Mouse (Mus musculus) forebrain, postnatal 0 days (tissue): ENCODE data around the gene Lmo2. TPM values are rescaled to one million over a fixed set of nuclear protein-coding genes. Genes with fewer than 3 reads are reported as not detected.

Experiments
- ATAC-seq: fragments of 200-750 bp; cut with Nextera tagmentation; 2 replicates; pipeline ENCODE4 v1.8.0; 2017; ENCODE audit warnings: mild to moderate bottlenecking, moderate library complexity
- DNase-seq: peaks from one replicate; pipeline ENCODE4 v3.0.0-alpha.2; 2015
- H3K27ac ChIP-seq: fragments of 300-500 bp; sonication (generic); 2 replicates; pipeline ENCODE4 v1.5.1; 2014; ENCODE audit warnings: low read depth, mild to moderate bottlenecking, antibody characterized with exemption, low read length, moderate library complexity, mixed read lengths
- H3K27me3 ChIP-seq: fragments of 300-500 bp; sonication (generic); 2 replicates; pipeline ENCODE4 v1.6.1; 2014; ENCODE audit warnings: mild to moderate bottlenecking, low read length, mixed read lengths; ENCODE audit not compliant: insufficient read depth
- H3K36me3 ChIP-seq: fragments of 300-500 bp; sonication (generic); 2 replicates; pipeline ENCODE4 v1.6.1; 2014; ENCODE audit warnings: mild to moderate bottlenecking, moderate library complexity; ENCODE audit not compliant: insufficient read depth
- H3K4me1 ChIP-seq: fragments of 300-500 bp; sonication (generic); 2 replicates; pipeline ENCODE4 v1.6.1; 2014; ENCODE audit warnings: antibody characterized with exemption; ENCODE audit not compliant: insufficient read depth
- H3K4me2 ChIP-seq: fragments of 300-500 bp; sonication (generic); 2 replicates; pipeline ENCODE4 v1.6.1; 2014; ENCODE audit warnings: low read depth, mild to moderate bottlenecking, moderate library complexity
- H3K4me3 ChIP-seq: fragments of 300-500 bp; sonication (generic); 2 replicates; pipeline ENCODE4 v1.5.1; 2014; ENCODE audit warnings: low read depth, low read length, mixed read lengths
- H3K9ac ChIP-seq: fragments of 300-500 bp; sonication (generic); 2 replicates; pipeline ENCODE4 v1.6.1; 2014; ENCODE audit warnings: mild to moderate bottlenecking
- H3K9me3 ChIP-seq: fragments of 300-500 bp; sonication (generic); 2 replicates; pipeline ENCODE4 v1.6.1; 2016; ENCODE audit warnings: low read length
- CTCF ChIP-seq: sonication (generic); IDR thresholded peaks from 2 replicates; pipeline ENCODE4 v1.5.1; 2016; ENCODE audit warnings: antibody characterized with exemption, control low read depth, low read depth
- WGBS: fragments of 180-500 bp; shearing (Covaris S2); extraction: QIAGEN DNeasy Blood & Tissue Kit; methylation state at CpG from one replicate; pipeline ENCODE4 v1.1.7; 2014; 5-methylcytosine and 5-hydroxymethylcytosine counted together
- polyA plus RNA-seq: library from polyadenylated mRNA; unstranded; fragments of >200 nt; fragmentation: Nextera tagmentation; extraction: Ambion mirVana; gene quantifications from 2 replicates; pipeline ENCODE4 v1.2.1, GENCODE M21; 2015
- total RNA-seq: library from RNA; depleted of rRNA; stranded (reverse); fragments of >200 nt; gene quantifications from 2 replicates; pipeline ENCODE4 v1.2.3, GENCODE M21; 2014

Gene Lmo2
- total and polyA plus RNA-seq, 2 experiments from 2014 or later: 19.9 to 26.9 TPM

GRCm38 (mm10) chr2:103919488-103919887 lies 38.3 kb upstream of the Lmo2 start:
- Histone ChIP-seq H3K27ac (no peak overlapping the region), H3K9me3 (no peaks in the 10 kb centered on the region), H3K4me3 (no peak overlapping the region), H3K4me1 (no peaks in the 10 kb centered on the region), H3K27me3 (no peaks in the 10 kb centered on the region), H3K36me3 (no peaks in the 10 kb centered on the region), H3K9ac (no peak overlapping the region), H3K4me2 (no peak overlapping the region)
- ATAC-seq (no peak), DNase-seq (no peak)
- no peak for TF ChIP-seq CTCF
- WGBS: 89% methylated on average over 6 of the region's 6 CpGs

GRCm38 (mm10) chr2:103926586-103927113 lies 31.1 kb upstream of the Lmo2 start:
- Histone ChIP-seq H3K36me3 (no peaks in the 10 kb centered on the region), H3K9me3 (no peaks in the 10 kb centered on the region), H3K4me1 (peaks cover 10% of the 10 kb centered on the region), H3K27ac (no peak overlapping the region), H3K4me2 (no peak overlapping the region), H3K9ac (no peak overlapping the region), H3K27me3 (no peaks in the 10 kb centered on the region), H3K4me3 (no peak overlapping the region)
- WGBS: 93% methylated on average over 4 of the region's 4 CpGs
- no peak for TF ChIP-seq CTCF
- ATAC-seq (no peak), DNase-seq (no peak)

GRCm38 (mm10) chr2:103927610-103928145 lies 30.1 kb upstream of the Lmo2 start:
- Histone ChIP-seq H3K9ac (no peak overlapping the region), H3K9me3 (no peaks in the 10 kb centered on the region), H3K27ac (no peak overlapping the region), H3K4me2 (no peak overlapping the region), H3K36me3 (no peaks in the 10 kb centered on the region), H3K4me3 (no peak overlapping the region), H3K27me3 (no peaks in the 10 kb centered on the region), H3K4me1 (peaks cover 10% of the 10 kb centered on the region)
- DNase-seq: peak; percentile 35
- TF ChIP-seq CTCF: no peak
- 17% methylated on average over 1 of the region's 1 CpGs for WGBS
- ATAC-seq: peak; percentile 62

- Histone ChIP-seq H3K9me3 (no peaks in the 10 kb centered on the region), H3K4me3 (no peak overlapping the region), H3K27me3 (no peaks in the 10 kb centered on the region), H3K27ac (no peak overlapping the region; the same call in 1 of the 2 replicates), H3K9ac (no peak overlapping the region), H3K4me1 (peaks cover 10% of the 10 kb centered on the region), H3K4me2 (no peak overlapping the region), H3K36me3 (no peaks in the 10 kb centered on the region)
- TF ChIP-seq CTCF: no peak
- ATAC-seq (peak; percentile 58), DNase-seq (peak; percentile 64)
- 34% methylated on average over 13 of the region's 13 CpGs for WGBS
Observed at GRCm38 (mm10) chr2:103930306-103931019, 27.3 kb upstream of the Lmo2 start.

- no peak overlapping the region for H3K4me2 ChIP-seq
- WGBS: 77% methylated on average over 7 of the region's 7 CpGs
- no peaks in the 10 kb centered on the region for H3K36me3 ChIP-seq
- no peaks in the 10 kb centered on the region for H3K27me3 ChIP-seq
- no peak overlapping the region for H3K9ac ChIP-seq
- DNase-seq (no peak), ATAC-seq (no peak)
- H3K9me3 ChIP-seq: no peaks in the 10 kb centered on the region
- H3K4me3 ChIP-seq: no peak overlapping the region
- H3K27ac ChIP-seq: no peak overlapping the region
- TF ChIP-seq CTCF: no peak
- peaks cover 10% of the 10 kb centered on the region for H3K4me1 ChIP-seq
Observed at GRCm38 (mm10) chr2:103931511-103931911, 26.3 kb upstream of the Lmo2 start.

GRCm38 (mm10) chr2:103932025-103932424 lies 25.8 kb upstream of the Lmo2 start:
- peaks cover 10% of the 10 kb centered on the region for H3K4me1 ChIP-seq
- H3K9ac ChIP-seq: no peak overlapping the region
- H3K4me3 ChIP-seq: no peak overlapping the region
- ATAC-seq (no peak), DNase-seq (no peak)
- no peaks in the 10 kb centered on the region for H3K9me3 ChIP-seq
- H3K4me2 ChIP-seq: no peak overlapping the region
- WGBS: 47% methylated on average over 2 of the region's 2 CpGs
- TF ChIP-seq CTCF: no peak
- H3K36me3 ChIP-seq: no peaks in the 10 kb centered on the region
- H3K27me3 ChIP-seq: no peaks in the 10 kb centered on the region
- H3K27ac ChIP-seq: no peak overlapping the region

GRCm38 (mm10) chr2:103932480-103932879 lies 25.3 kb upstream of the Lmo2 start:
- Histone ChIP-seq H3K4me2 (no peak overlapping the region), H3K4me1 (peaks cover 10% of the 10 kb centered on the region), H3K36me3 (no peaks in the 10 kb centered on the region), H3K9ac (no peak overlapping the region), H3K27me3 (no peaks in the 10 kb centered on the region), H3K4me3 (no peak overlapping the region), H3K27ac (no peak overlapping the region), H3K9me3 (no peaks in the 10 kb centered on the region)
- no peak for TF ChIP-seq CTCF
- DNase-seq: no peak
- 80% methylated on average over 9 of the region's 9 CpGs for WGBS
- ATAC-seq: no peak
